Mouse (Mus musculus) liver, adult 2 months (tissue): Measurements from ENCODE around the gene Rbm12b1.
"Not testable (repeated sequence)": the region's sequence is repeated elsewhere in the genome, so short reads cannot be mapped to it uniquely, and the experiment has no call there.

Experiments used
- CTCF ChIP-seq: fragments of 200-500 bp; IDR thresholded peaks from 2 replicates; pipeline ENCODE4 v1.5.1; 2011; ENCODE audit warnings: low read depth, low read length, control low read depth
- POLR2A ChIP-seq: fragments of 200-500 bp; IDR thresholded peaks from 2 replicates; pipeline ENCODE4 v1.6.1; 2011; ENCODE audit warnings: low read length, control low read depth; ENCODE audit not compliant: insufficient read depth; ENCODE audit errors: extremely low read depth

- TF ChIP-seq CTCF, result not testable (repeated sequence)
- TF ChIP-seq POLR2A, result 0 out of 2 replicates have a peak, but pooled peaks have one; percentile 43
Measured at GRCm38 (mm10) chr4:12140141-12140567, at the start of gene Rbm12b1.
